Mouse (Mus musculus) left cerebral cortex, postnatal 14 days (tissue): ENCODE results near the gene Gm21954. TPM values are rescaled to one million over a fixed set of nuclear protein-coding genes. Genes with fewer than 3 reads are reported as not detected.

ENCODE experiments used
- DNase-seq, 2 experiments: peaks; one replicate each; pipeline ENCODE4 v3.0.0; 2021 to 2022; ENCODE audit warnings: low spot score in 2 of 2, mixed read lengths in 1 of 2
- intact Hi-C: fragments of 180-260 bp; cut with DNase I; formaldehyde crosslinking; loops from one replicate; pipeline ENCODE4 v1.15.1; 2025
- total RNA-seq, 2 experiments: library from RNA; stranded (reverse); gene quantifications; 2 replicates each; pipeline ENCODE4 v1.2.3; 2021

The Gm21954 gene
- total RNA-seq, 2 experiments from 2014 or later = not detected

DNA sequence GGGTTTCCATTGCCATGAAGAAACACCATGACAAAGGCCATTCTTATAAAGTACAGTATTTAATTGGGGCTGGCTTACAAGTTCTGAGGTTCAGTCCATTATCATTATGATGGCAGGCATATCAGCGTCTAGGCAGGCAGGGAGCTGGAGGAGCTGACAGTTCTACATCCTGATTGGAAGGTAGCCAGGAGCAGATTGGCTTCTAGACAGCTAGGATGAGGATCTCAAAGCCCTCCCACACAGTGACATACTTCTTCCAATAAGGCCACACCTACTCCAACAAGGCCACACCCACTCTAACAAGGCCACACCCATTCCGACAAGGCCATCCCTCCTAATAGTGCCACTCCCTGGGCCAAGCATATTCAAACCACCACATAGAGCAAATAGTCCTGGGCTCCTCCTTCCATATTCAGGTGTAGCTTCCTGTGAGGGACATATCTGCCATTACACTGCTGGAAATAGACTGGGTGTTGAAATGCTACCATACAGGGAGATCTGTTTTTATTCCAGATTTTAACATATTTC, 41.9 kb downstream of the Gm21954 start:
- intact Hi-C loops = no loop called here
- peak; percentile 46 to 68 for DNase-seq

DNA sequence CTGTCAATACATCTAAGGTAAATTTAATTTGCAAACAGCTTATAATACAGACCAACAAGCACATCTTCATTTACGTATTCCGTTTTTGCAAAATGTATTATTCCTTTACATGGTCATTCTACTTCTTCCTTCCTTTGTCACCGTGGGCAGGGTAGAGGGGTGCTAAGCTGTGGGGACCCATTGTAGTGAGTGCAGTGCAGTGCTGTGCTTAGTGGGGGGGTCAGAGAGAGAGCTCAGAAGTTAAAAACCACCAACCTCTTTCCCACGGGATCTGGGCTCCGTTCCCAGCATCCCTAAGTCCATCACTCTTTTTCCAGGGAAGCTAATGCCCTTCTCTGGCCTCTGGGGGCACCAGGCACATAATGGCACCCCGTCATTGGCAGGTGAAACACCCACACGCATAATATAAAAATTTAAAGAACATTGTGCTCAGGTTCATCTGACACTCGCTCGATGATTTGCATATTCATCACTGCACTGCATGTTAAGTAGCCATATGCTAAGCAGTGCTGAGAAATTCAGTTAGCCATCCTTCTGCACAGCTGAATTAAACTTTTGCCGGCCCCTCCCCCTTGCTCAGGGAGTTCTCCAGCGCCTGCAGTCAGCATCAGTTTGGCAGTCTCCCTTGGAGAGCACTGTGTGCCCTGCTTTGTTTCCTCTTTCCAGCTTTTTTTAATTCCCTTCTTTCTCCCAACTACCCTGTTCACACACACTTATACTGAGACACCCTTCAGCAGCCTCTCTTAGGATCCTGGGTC, 48.2 kb downstream of the Gm21954 start:
- intact Hi-C loops = no loop called here
- peak; percentile 81 to 91 for DNase-seq

DNA sequence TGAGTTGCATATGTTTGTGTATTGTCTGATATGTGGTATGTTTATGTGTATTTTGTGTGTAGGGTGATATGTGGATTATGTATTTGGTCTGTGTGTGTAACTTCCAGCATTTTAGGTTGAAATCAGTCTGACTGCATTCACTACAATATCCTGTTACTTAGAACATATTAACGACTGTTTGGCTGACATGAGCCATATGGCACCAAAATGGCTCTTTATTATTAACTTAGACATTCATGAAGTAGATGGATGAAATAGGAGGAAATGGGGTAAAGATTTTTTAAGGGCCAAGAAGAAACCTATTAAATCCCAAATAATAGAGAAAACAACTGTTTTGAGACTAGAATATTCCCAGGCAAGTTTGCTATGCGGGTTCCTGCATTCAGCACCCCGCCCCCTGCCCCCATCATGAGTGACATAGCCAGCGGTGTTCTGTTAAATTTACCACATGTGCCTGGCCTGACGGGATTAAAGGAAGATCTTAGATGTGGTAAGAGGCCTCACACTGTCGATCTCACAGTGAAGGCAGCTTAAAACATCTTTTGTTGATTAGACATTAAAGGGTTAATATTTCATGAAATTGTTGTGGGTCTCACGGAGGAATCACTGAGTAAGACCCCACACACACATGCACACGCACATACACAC, 51.5 kb downstream of the Gm21954 start:
- DNase-seq = no peak
- intact Hi-C loops = no loop called here

DNA sequence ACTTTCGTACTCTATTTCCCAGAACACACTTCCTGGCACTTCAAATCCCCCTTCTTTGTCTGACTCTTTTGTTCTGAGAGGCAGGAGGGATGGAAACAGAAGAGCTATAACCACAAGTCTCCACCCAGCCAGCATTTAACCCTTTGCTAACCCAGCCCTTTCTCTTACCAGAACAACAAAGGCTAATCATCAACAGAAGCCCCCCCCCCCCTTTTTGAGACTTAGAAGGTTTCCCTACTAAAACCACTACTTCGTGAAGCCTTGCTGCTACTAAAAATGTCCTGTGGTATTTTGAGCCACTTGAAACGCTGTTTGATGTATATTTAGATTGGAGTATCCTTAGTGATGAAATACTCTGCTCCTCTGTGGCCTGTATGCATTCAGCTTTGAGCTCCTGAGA, 52.7 kb downstream of the Gm21954 start:
- DNase-seq = no peak
- intact Hi-C loops = loop anchor here (5.0 kb wide), 1 partner anchor 43 kb away; no protein-coding TSS in a partner anchor

DNA sequence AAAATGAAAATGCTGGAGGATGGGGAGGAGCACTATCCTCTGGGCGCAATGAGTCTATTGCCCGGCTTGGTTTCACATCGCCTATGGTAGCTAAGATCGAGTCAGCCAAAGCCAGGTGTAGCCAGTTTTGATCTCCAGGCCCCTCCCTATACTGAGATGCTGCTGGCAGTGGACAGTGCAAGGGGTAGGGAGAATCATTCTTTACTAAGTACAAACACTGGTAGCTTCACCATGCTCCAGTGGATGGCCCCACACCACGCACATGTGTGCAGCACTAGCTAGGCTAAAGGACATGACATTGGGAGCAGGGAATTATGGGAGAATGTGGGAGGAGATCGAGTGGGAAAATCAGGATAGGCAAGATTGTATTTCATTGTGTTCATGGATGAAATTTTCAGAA, 53.2 kb downstream of the Gm21954 start:
- DNase-seq = no peak
- intact Hi-C loops = loop anchor here (5.0 kb wide), 1 partner anchor 43 kb away; no protein-coding TSS in a partner anchor

DNA sequence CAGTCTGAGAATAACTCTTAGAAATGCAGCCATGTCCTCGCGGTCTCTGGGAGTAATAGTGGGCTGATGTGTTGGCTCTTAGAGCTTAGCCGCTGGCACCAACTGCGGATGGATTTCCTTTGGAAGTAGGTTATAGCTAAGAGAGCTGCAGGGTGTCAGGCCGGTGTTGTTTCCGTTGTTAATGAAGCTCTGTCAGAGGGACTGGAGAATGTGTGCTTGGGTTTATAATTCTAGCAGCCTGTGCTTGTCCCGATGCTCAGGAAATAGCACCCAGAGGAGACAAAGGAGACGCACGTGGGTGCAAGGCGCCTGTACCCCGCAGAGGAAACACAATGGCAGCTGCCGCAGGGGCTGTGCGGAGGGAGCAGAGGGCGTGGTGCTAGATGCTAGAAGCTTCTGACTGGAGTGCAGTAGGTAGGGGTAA, 56.5 kb downstream of the Gm21954 start:
- intact Hi-C loops = loop anchor here (5.0 kb wide), 1 partner anchor 47 kb away; no protein-coding TSS in a partner anchor
- peak; percentile 78 to 85 for DNase-seq

Other genes starting within 250 kb of the Gm21954 start
- gene Dclk1, start 229.8 kb downstream of the Gm21954 start, total RNA-seq = 1,000 to 10,000 TPM; 1,062 to 1,119 TPM